ENCODE assay signal across 29 mouse cellular contexts in genomic region chr11:18413769-18414168, GRCm38 (mm10).
DNase-seq lines count a peak whose midpoint lies in the region; ATAC-seq and TF ChIP-seq lines count a peak whose summit lies in the region.
"Had no signal": no experiment of that assay in that cellular context is flagged by ENCODE, and none has a peak within 500 bp of the region (broad histone marks: within the 10 kb centered on the region; RNA-seq: fewer than 3 reads in every experiment).

No protein-coding gene starts in this region.

- H3K27me3 ChIP-seq in forebrain, embryonic 14.5 days (replicated peaks; ENCODE audit: control insufficient read depth, insufficient read depth, low read length) = no peaks in the 10 kb centered on the region
- H3K27me3 ChIP-seq in forebrain, embryonic 12.5 days = no peaks in the 10 kb centered on the region
- no peaks in the 10 kb centered on the region for H3K27me3 ChIP-seq in forebrain, postnatal 0 days (ENCODE audit: insufficient read depth, low read length)
- no peaks in the 10 kb centered on the region for H3K27me3 ChIP-seq in kidney, embryonic 16.5 days (ENCODE audit: insufficient read depth, low read length)
- no peaks in the 10 kb centered on the region for H3K27me3 ChIP-seq in kidney, embryonic 14.5 days (ENCODE audit: control insufficient read depth, insufficient read depth, low read length)
- H3K27me3 ChIP-seq: heart, embryonic 13.5 days had no signal

- no peak overlapping the region for H3K4me3 ChIP-seq in forebrain, embryonic 14.5 days (ENCODE audit: low read depth, low read length)
- no peak overlapping the region for H3K4me3 ChIP-seq in forebrain, embryonic 12.5 days (replicated peaks)
- H3K4me3 ChIP-seq in forebrain, postnatal 0 days (ENCODE audit: low read depth, low read length) = no peak overlapping the region
- H3K4me3 ChIP-seq in kidney, embryonic 16.5 days (ENCODE audit: low read length) = no peak overlapping the region
- no peak overlapping the region for H3K4me3 ChIP-seq in kidney, embryonic 14.5 days (ENCODE audit: low read length)
- H3K4me3 ChIP-seq: erythroblast, embryonic 14.5 days; heart, embryonic 13.5 days; layer of hippocampus, adult 2 months had no signal

- H3K4me2 ChIP-seq in forebrain, embryonic 14.5 days (ENCODE audit: low read length) = no peak overlapping the region
- H3K4me2 ChIP-seq in forebrain, embryonic 12.5 days = no peak overlapping the region
- no peak overlapping the region for H3K4me2 ChIP-seq in forebrain, postnatal 0 days (ENCODE audit: low read depth)
- no peak overlapping the region for H3K4me2 ChIP-seq in kidney, embryonic 16.5 days (replicated peaks; ENCODE audit: low read depth, low read length)
- H3K4me2 ChIP-seq in kidney, embryonic 14.5 days (replicated peaks; ENCODE audit: low read depth, low read length) = no peak overlapping the region
- H3K4me2 ChIP-seq: heart, embryonic 13.5 days; hindbrain, embryonic 14.5 days; lung, embryonic 14.5 days had no signal

- H3K9ac ChIP-seq in forebrain, embryonic 14.5 days (ENCODE audit: low read length) = no peak overlapping the region
- H3K9ac ChIP-seq in forebrain, embryonic 12.5 days = no peak overlapping the region
- no peak overlapping the region for H3K9ac ChIP-seq in forebrain, postnatal 0 days
- H3K9ac ChIP-seq in kidney, embryonic 16.5 days (replicated peaks; ENCODE audit: low read length) = no peak overlapping the region
- H3K9ac ChIP-seq in kidney, embryonic 14.5 days (ENCODE audit: low read depth, low read length) = no peak overlapping the region
- H3K9ac ChIP-seq: heart, embryonic 13.5 days; hindbrain, embryonic 14.5 days; liver, embryonic 14.5 days; lung, embryonic 14.5 days had no signal

- peak; percentile 86 for DNase-seq in forebrain, embryonic 14.5 days (ENCODE audit: low spot score)
- peak; percentile 13 to 20 for DNase-seq in layer of hippocampus, adult 8-10 months (ENCODE audit: low spot score in 2 of 2)
- DNase-seq in layer of hippocampus, postnatal 10 days (ENCODE audit: low spot score in 2 of 2) = no peak
- peak; percentile 57 for DNase-seq in brain, adult 2 months (ENCODE audit: low read depth, low spot score)
- DNase-seq in forebrain, postnatal 0 days = peak; percentile 75
- DNase-seq: adrenal gland, postnatal 14 days; cerebellum, adult 2 months; cerebellum, postnatal 14 days; gastrocnemius, postnatal 10 days; heart, postnatal 10 days; kidney, adult 9 months; kidney, postnatal 25 days; liver; lung, embryonic 14.5 days; lung, postnatal 14 days; midbrain, embryonic 14.5 days; right cerebral cortex, postnatal 4 days; thymus, postnatal 4 days had no signal

- no peaks in the 10 kb centered on the region for H3K9me3 ChIP-seq in forebrain, embryonic 14.5 days (replicated peaks; ENCODE audit: control insufficient read depth, low read length)
- no peaks in the 10 kb centered on the region for H3K9me3 ChIP-seq in forebrain, embryonic 12.5 days
- H3K9me3 ChIP-seq in forebrain, postnatal 0 days (ENCODE audit: low read length) = no peaks in the 10 kb centered on the region
- H3K9me3 ChIP-seq in kidney, embryonic 16.5 days (ENCODE audit: low read length) = no peaks in the 10 kb centered on the region
- H3K9me3 ChIP-seq in kidney, embryonic 14.5 days (ENCODE audit: control insufficient read depth, low read length) = no peaks in the 10 kb centered on the region
- H3K9me3 ChIP-seq: G1E; heart, embryonic 13.5 days had no signal

- WGBS in forebrain, embryonic 14.5 days = 61% methylated on average over 1 of the region's 1 CpGs
- 76% methylated on average over 1 of the region's 1 CpGs for WGBS in forebrain, embryonic 12.5 days
- 43% methylated on average over 1 of the region's 1 CpGs for WGBS in forebrain, postnatal 0 days
- 39% methylated on average over 1 of the region's 1 CpGs for WGBS in kidney, embryonic 16.5 days
- WGBS in kidney, embryonic 14.5 days = 61% methylated on average over 1 of the region's 1 CpGs

- no peak for TF ChIP-seq CTCF in forebrain, postnatal 0 days (IDR thresholded peaks at IDR 0.05; ENCODE audit: low read depth)

- ATAC-seq in forebrain, embryonic 14.5 days = peak; percentile 91
- no peak for ATAC-seq in forebrain, embryonic 12.5 days (ENCODE audit: low FRiP score)
- ATAC-seq in forebrain, postnatal 0 days = peak; percentile 95
- no peak for ATAC-seq in kidney, embryonic 16.5 days (ENCODE audit: low FRiP score, low TSS enrichment)
- no peak for ATAC-seq in kidney, embryonic 14.5 days (ENCODE audit: low FRiP score, low TSS enrichment)
- ATAC-seq: intestine, postnatal 0 days had no signal

- H3K4me1 ChIP-seq in forebrain, embryonic 14.5 days (ENCODE audit: control insufficient read depth, insufficient read depth, low read length) = no peaks in the 10 kb centered on the region
- no peaks in the 10 kb centered on the region for H3K4me1 ChIP-seq in forebrain, embryonic 12.5 days
- no peaks in the 10 kb centered on the region for H3K4me1 ChIP-seq in forebrain, postnatal 0 days (ENCODE audit: insufficient read depth)
- H3K4me1 ChIP-seq in kidney, embryonic 16.5 days (ENCODE audit: insufficient read depth, low read length) = no peaks in the 10 kb centered on the region
- H3K4me1 ChIP-seq in kidney, embryonic 14.5 days (ENCODE audit: control insufficient read depth, insufficient read depth, low read length) = no peaks in the 10 kb centered on the region
- H3K4me1 ChIP-seq: heart, embryonic 13.5 days had no signal

- no peak overlapping the region for H3K27ac ChIP-seq in forebrain, embryonic 14.5 days (ENCODE audit: low read depth, low read length)
- H3K27ac ChIP-seq in forebrain, embryonic 12.5 days = no peak overlapping the region
- no peak overlapping the region for H3K27ac ChIP-seq in forebrain, postnatal 0 days (ENCODE audit: low read depth, low read length)
- no peak overlapping the region for H3K27ac ChIP-seq in kidney, embryonic 16.5 days (ENCODE audit: low read length)
- H3K27ac ChIP-seq in kidney, embryonic 14.5 days (ENCODE audit: low read depth, low read length) = no peak overlapping the region
- H3K27ac ChIP-seq: heart, embryonic 13.5 days; hindbrain, embryonic 14.5 days; layer of hippocampus, adult 2 months; liver, embryonic 14.5 days; stomach, postnatal 0 days had no signal

- no peaks in the 10 kb centered on the region for H3K36me3 ChIP-seq in forebrain, embryonic 14.5 days (ENCODE audit: control insufficient read depth, insufficient read depth, low read length)
- H3K36me3 ChIP-seq in forebrain, embryonic 12.5 days (replicated peaks) = no peaks in the 10 kb centered on the region
- no peaks in the 10 kb centered on the region for H3K36me3 ChIP-seq in forebrain, postnatal 0 days (ENCODE audit: insufficient read depth)
- no peaks in the 10 kb centered on the region for H3K36me3 ChIP-seq in kidney, embryonic 16.5 days (ENCODE audit: insufficient read depth, low read length)
- no peaks in the 10 kb centered on the region for H3K36me3 ChIP-seq in kidney, embryonic 14.5 days (ENCODE audit: control insufficient read depth, insufficient read depth, low read length)
- H3K36me3 ChIP-seq: G1E; heart, embryonic 13.5 days had no signal

Comparison
In these comparisons a context has a peak if more than half of its experiments do, and no peak if none do; other contexts are left out.
1. ATAC-seq: peak in forebrain, embryonic 14.5 days (single experiment) and forebrain, postnatal 0 days (single experiment); none in forebrain, embryonic 12.5 days (single experiment), kidney, embryonic 16.5 days (single experiment) and kidney, embryonic 14.5 days (single experiment).
2. DNase-seq: peak in forebrain, embryonic 14.5 days (single experiment), layer of hippocampus, adult 8-10 months (2 of 2), brain, adult 2 months (single experiment) and forebrain, postnatal 0 days (single experiment); none in layer of hippocampus, postnatal 10 days (0 of 2).